Mouse (Mus musculus): ENCODE measurements around the gene 1700024P04Rik.

Gene 1700024P04Rik

GRCm38 (mm10) chr13:98966583-98966982 is 17.8 kb downstream of the 1700024P04Rik start:
- no peak for DNase-seq (ENCODE audit: low spot score)

DNA sequence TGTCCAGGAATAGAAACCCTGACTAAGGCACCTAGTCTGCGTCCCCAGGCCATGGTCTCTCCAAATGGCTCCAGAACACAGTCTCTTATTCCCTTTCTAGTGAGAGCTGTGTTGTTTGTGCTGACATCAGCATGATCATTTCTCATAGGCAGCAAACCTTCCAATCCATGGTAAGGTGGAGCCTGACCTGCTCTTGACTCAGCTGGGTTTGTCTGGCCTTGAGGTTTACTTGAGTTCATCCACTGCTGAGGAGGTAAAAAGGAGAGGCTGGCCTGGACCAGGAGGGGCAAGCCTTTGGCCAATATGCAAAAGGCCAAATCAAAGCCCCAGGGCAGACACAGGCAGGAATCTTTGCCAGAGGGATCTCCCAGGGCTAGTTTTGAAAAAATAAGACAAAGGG is 20.8 kb downstream of the 1700024P04Rik start:
- no peak for DNase-seq (ENCODE audit: low spot score)

- DNase-seq (ENCODE audit: low spot score) = no peak
Observed at GRCm38 (mm10) chr13:98958177-98958576, 26.2 kb downstream of the 1700024P04Rik start.

DNA sequence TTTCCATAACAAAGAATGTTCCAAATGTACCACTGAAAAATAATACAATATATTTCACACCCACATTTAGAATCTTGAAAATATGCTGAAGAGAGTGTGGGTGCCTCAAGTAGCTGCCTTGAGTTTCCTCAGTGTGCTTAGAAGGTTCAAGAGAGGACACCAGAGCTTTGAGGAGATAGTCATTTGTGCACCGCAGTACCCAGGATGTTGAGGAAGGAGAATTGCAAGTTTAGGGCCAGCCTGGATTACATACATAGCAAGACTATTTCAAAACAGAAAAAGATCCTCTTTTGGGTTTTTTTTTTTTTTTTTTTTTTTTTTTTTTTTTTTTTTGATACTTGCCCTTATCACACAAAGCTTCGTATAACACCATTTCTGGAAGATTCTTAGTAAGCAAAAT is 28.2 kb downstream of the 1700024P04Rik start:
- DNase-seq (ENCODE audit: low spot score) = no peak

- no peak for DNase-seq (ENCODE audit: low spot score)
Observed at GRCm38 (mm10) chr13:98955676-98956075, 28.7 kb downstream of the 1700024P04Rik start.

DNA sequence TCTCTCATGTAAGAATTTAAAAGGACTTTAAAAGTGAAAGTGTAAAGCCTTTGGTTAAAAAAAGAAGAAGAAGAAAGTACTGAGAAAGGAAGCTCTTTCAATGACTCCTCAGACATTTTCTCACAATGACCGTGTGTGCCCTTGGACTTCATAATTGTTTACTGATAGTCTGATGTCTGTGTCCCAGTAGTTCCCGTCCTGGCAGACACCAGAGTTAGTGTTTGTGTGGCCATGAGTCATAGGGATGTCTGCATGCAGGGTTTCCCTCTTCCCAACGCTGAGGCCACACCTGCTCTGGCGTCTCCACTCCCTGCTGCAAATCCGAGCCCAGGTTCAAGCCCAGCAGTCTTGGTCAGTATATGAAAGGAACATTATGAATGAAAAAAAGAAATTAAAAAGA is 29.1 kb downstream of the 1700024P04Rik start:
- no peak for DNase-seq (ENCODE audit: low spot score)

GRCm38 (mm10) chr13:98953830-98954229 is 30.5 kb downstream of the 1700024P04Rik start:
- no peak for DNase-seq (ENCODE audit: low spot score)

- DNase-seq (ENCODE audit: low spot score) = no peak
Observed at GRCm38 (mm10) chr13:98951951-98952350, 32.4 kb downstream of the 1700024P04Rik start.

DNA sequence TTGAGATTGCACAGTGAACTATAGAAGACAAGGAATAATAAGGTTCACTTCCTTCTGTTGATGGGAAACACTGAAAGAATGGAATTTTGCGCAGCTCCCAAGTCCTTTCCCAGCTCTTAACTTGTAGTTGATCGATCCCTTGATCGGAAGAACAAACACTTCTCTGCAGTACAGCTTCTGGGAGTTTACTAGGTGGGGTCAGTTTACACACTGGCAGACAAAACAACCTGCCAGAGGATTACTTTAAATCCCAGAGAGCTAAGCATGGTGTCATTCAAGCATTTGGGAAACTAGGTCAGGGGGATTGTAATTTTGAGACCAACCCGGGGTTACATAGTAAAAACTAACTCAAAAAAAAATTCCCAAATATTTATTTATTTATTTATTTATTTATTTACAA is 36.2 kb downstream of the 1700024P04Rik start:
- DNase-seq (ENCODE audit: low spot score) = no peak

- DNase-seq (ENCODE audit: low spot score) = no peak
Observed at GRCm38 (mm10) chr13:98946434-98946833, 37.9 kb downstream of the 1700024P04Rik start.

GRCm38 (mm10) chr13:98945908-98946307 is 38.5 kb downstream of the 1700024P04Rik start:
- no peak for DNase-seq (ENCODE audit: low spot score)

DNA sequence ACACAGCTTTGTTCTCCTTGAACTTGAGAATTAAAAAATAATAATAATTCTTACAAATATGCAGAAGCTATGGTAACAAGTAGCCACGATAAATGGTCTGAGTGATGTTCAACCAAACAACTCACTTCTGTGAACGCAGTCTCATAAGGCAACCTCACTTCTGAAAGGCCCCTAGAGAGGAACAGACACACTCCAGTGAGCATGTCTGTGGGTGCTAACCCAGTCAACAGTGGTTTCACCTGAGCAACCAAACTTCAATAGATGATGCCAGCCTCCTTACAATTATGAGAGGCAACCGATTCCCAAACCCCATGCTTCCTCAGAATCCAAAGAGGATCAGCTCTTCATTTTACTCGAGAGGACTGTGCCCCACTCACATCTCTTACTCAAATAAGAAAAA is 39.0 kb downstream of the 1700024P04Rik start:
- DNase-seq (ENCODE audit: low spot score) = no peak

- peak; percentile 78 for DNase-seq (ENCODE audit: low spot score)
Observed at GRCm38 (mm10) chr13:98944620-98945081, 39.7 kb downstream of the 1700024P04Rik start.

GRCm38 (mm10) chr13:98942360-98942759 is 42.0 kb downstream of the 1700024P04Rik start:
- DNase-seq (ENCODE audit: low spot score) = no peak

DNA sequence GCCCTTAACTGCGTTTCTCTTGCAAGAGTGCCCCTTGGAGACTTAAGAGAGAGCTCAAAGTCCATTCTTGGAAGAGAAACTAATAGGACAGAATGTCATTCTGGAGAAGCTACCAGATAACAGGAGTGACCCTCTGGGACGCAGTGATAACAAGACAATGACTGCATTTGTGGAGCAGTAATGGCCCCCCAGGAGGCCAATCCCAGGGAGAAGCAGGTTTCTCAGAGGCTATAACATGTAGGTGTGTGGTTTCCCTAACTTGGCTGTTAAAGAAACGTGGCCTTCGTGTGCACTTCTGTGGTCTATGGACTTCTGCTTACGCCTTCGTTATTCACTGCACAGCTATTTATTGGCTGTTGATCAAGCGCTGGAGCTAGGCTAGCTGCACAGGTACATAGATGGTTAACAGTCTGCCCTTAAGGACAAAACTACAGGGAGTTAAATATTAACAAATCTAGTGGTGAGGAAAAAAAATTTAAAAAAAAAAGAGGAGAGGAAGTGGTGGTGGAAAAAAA is 42.5 kb downstream of the 1700024P04Rik start:
- no peak for DNase-seq (ENCODE audit: low spot score)

DNA sequence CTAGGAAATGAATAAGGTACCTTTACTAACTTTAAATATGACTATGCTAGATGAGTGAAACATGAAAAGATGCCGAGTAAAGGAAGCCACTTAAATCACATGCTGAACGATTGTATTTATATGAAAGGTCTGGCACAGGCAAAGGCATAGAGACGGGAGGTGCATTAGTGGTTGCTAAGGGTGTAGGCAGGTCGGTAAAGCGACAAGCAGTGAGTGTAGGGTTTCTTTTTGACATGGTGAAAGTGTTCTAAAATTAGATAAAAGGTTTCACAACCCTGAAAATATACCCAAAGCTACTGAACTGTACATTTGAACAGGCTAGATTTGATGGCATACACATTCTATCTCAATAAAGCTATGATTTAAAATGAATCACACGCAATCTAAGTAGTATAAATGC is 47.3 kb downstream of the 1700024P04Rik start:
- peak; percentile 42 for DNase-seq (ENCODE audit: low spot score)
